In genomic region chr4:135246866-135247756, GRCm38 (mm10) we compare ENCODE assay signal across 8 mouse cellular contexts. TPM values are rescaled to one million over a fixed set of nuclear protein-coding genes. Genes with fewer than 3 reads are reported as not detected.
DNase-seq lines count a peak whose midpoint lies in the region; ATAC-seq and TF ChIP-seq lines count a peak whose summit lies in the region.
"Had no signal": no experiment of that assay in that cellular context is flagged by ENCODE, and none has a peak within 500 bp of the region (broad histone marks: within the 10 kb centered on the region; RNA-seq: fewer than 3 reads in every experiment).

No protein-coding gene starts in this region.

- H3K4me2 ChIP-seq in heart, embryonic 14.5 days (ENCODE audit: low read length), result no peak overlapping the region
- no peak overlapping the region for H3K4me2 ChIP-seq in midbrain, embryonic 13.5 days (replicated peaks)
- peak overlapping the region; percentile 17; the same call in 1 of the 2 replicates for H3K4me2 ChIP-seq in limb, embryonic 12.5 days
- H3K4me2 ChIP-seq in stomach, postnatal 0 days (replicated peaks; ENCODE audit: low read depth), result no peak overlapping the region
- H3K4me2 ChIP-seq: embryonic facial prominence, embryonic 12.5 days had no signal

- 64% methylated on average over 23 of the region's 23 CpGs for WGBS in heart, embryonic 14.5 days
- 60% methylated on average over 23 of the region's 23 CpGs for WGBS in midbrain, embryonic 13.5 days
- 72% methylated on average over 23 of the region's 23 CpGs for WGBS in midbrain, embryonic 10.5 days
- WGBS in limb, embryonic 12.5 days, result 63% methylated on average over 23 of the region's 23 CpGs
- WGBS in stomach, postnatal 0 days, result 77% methylated on average over 23 of the region's 23 CpGs

- no peak for TF ChIP-seq CTCF in stomach, postnatal 0 days (IDR thresholded peaks at IDR 0.05; ENCODE audit: low read depth)

- peaks cover 20 to 66% of the 10 kb centered on the region in 2 experiments for H3K4me1 ChIP-seq in heart, embryonic 14.5 days (ENCODE audit: control insufficient read depth in 2 of 2, insufficient read depth in 2 of 2, low read length in 2 of 2)
- peaks cover 42% of the 10 kb centered on the region for H3K4me1 ChIP-seq in midbrain, embryonic 13.5 days (replicated peaks)
- peaks cover 30% of the 10 kb centered on the region for H3K4me1 ChIP-seq in midbrain, embryonic 10.5 days
- peaks cover 33% of the 10 kb centered on the region for H3K4me1 ChIP-seq in limb, embryonic 12.5 days (replicated peaks)
- no peaks in the 10 kb centered on the region for H3K4me1 ChIP-seq in stomach, postnatal 0 days (replicated peaks; ENCODE audit: control insufficient read depth, insufficient read depth)

- peak overlapping the region; percentile 36 to 58; a peak in 2 of 4 replicates for H3K27ac ChIP-seq in heart, embryonic 14.5 days (replicated peaks in 1 of 2; ENCODE audit: control insufficient read depth in 1 of 2, insufficient read depth in 1 of 2, low read depth in 2 of 2, low read length in 2 of 2)
- peak overlapping the region; percentile 53; the same call in 1 of the 2 replicates for H3K27ac ChIP-seq in midbrain, embryonic 13.5 days
- no peak overlapping the region for H3K27ac ChIP-seq in midbrain, embryonic 10.5 days (replicated peaks)
- H3K27ac ChIP-seq in limb, embryonic 12.5 days, result peak overlapping the region; percentile 42; the same call in 1 of the 2 replicates
- H3K27ac ChIP-seq in stomach, postnatal 0 days (replicated peaks), result 0 out of 2 replicates have a peak overlapping the region, but pooled peaks have one; percentile 18

- intact Hi-C loops in heart, postnatal 25 days (cut with DNase I), result no loop called here

- no peak for DNase-seq in heart, postnatal 25 days (ENCODE audit: low spot score)
- no peak for DNase-seq in midbrain, embryonic 10.5 days (ENCODE audit: low spot score)
- no peak for DNase-seq in stomach, postnatal 0 days (ENCODE audit: low spot score)
- DNase-seq in adrenal gland, adult (ENCODE audit: inconsistent age in 2 of 2, low spot score in 1 of 2), result no peak

- peaks cover 5% of the 10 kb centered on the region; the same call in 1 of the 2 replicates for H3K36me3 ChIP-seq in heart, embryonic 14.5 days (ENCODE audit: control insufficient read depth, insufficient read depth, low read length)
- H3K36me3 ChIP-seq in midbrain, embryonic 13.5 days, result 0 out of 2 replicates have a peak, but pooled peaks cover 3% of the 10 kb centered on the region
- H3K36me3 ChIP-seq in midbrain, embryonic 10.5 days, result peaks cover 24% of the 10 kb centered on the region
- H3K36me3 ChIP-seq in limb, embryonic 12.5 days, result peaks cover 8% of the 10 kb centered on the region
- H3K36me3 ChIP-seq in stomach, postnatal 0 days (ENCODE audit: control insufficient read depth, insufficient read depth, low read length), result no peaks in the 10 kb centered on the region

- no peak overlapping the region for H3K4me3 ChIP-seq in heart, embryonic 14.5 days (ENCODE audit: control insufficient read depth in 1 of 2, insufficient read depth in 1 of 2, low read depth in 1 of 2, low read length in 2 of 2)
- H3K4me3 ChIP-seq in midbrain, embryonic 13.5 days (replicated peaks), result no peak overlapping the region
- H3K4me3 ChIP-seq in midbrain, embryonic 10.5 days, result no peak overlapping the region
- H3K4me3 ChIP-seq in limb, embryonic 12.5 days (replicated peaks), result no peak overlapping the region
- no peak overlapping the region for H3K4me3 ChIP-seq in stomach, postnatal 0 days (ENCODE audit: low read depth, low read length)
- H3K4me3 ChIP-seq: embryonic facial prominence, embryonic 12.5 days had no signal

- no peak for ATAC-seq in heart, embryonic 14.5 days (ENCODE audit: insufficient number of reproducible peaks, insufficient read depth, low FRiP score, low read depth)
- ATAC-seq in midbrain, embryonic 13.5 days, result no peak
- no peak for ATAC-seq in limb, embryonic 12.5 days (ENCODE audit: insufficient number of reproducible peaks, insufficient read depth, low FRiP score, low TSS enrichment, low read depth)
- ATAC-seq in stomach, postnatal 0 days (ENCODE audit: low FRiP score, low TSS enrichment), result no peak

- no peaks in the 10 kb centered on the region for H3K9me3 ChIP-seq in heart, embryonic 14.5 days (ENCODE audit: control insufficient read depth, low read length)
- H3K9me3 ChIP-seq in midbrain, embryonic 13.5 days, result no peaks in the 10 kb centered on the region
- no peaks in the 10 kb centered on the region; the same call in 1 of the 2 replicates for H3K9me3 ChIP-seq in midbrain, embryonic 10.5 days (replicated peaks)
- 0 out of 2 replicates have a peak, but pooled peaks cover 7% of the 10 kb centered on the region for H3K9me3 ChIP-seq in limb, embryonic 12.5 days
- no peaks in the 10 kb centered on the region for H3K9me3 ChIP-seq in stomach, postnatal 0 days (ENCODE audit: control insufficient read depth, low read length)

- no peak for TF ChIP-seq EP300 in stomach, postnatal 0 days (optimal IDR thresholded peaks at IDR 0.05)

- H3K27me3 ChIP-seq in heart, embryonic 14.5 days (ENCODE audit: control insufficient read depth, insufficient read depth, low read length), result no peaks in the 10 kb centered on the region
- no peaks in the 10 kb centered on the region for H3K27me3 ChIP-seq in midbrain, embryonic 13.5 days
- H3K27me3 ChIP-seq in midbrain, embryonic 10.5 days (ENCODE audit: low read depth, poor library complexity, severe bottlenecking), result no peaks in the 10 kb centered on the region
- H3K27me3 ChIP-seq in limb, embryonic 12.5 days, result no peaks in the 10 kb centered on the region
- H3K27me3 ChIP-seq in stomach, postnatal 0 days (ENCODE audit: control insufficient read depth, insufficient read depth, low read length), result no peaks in the 10 kb centered on the region
- H3K27me3 ChIP-seq: embryonic facial prominence, embryonic 12.5 days had no signal

- H3K9ac ChIP-seq in heart, embryonic 14.5 days (ENCODE audit: low read length), result 0 out of 2 replicates have a peak overlapping the region, but pooled peaks have one; percentile 31
- H3K9ac ChIP-seq in midbrain, embryonic 13.5 days (replicated peaks), result no peak overlapping the region
- no peak overlapping the region; the same call in 1 of the 2 replicates for H3K9ac ChIP-seq in limb, embryonic 12.5 days (replicated peaks)
- no peak overlapping the region for H3K9ac ChIP-seq in stomach, postnatal 0 days (ENCODE audit: low read length)
- H3K9ac ChIP-seq: embryonic facial prominence, embryonic 12.5 days had no signal

RNA-seq across cellular contexts. Expression of gene Clic4, which starts 25.5 kb away (rescaled TPM):
- polyA plus RNA-seq in heart, embryonic 14.5 days (2014; fragmentation: Nextera tagmentation; extraction: Ambion mirVana), result 181 and 194 TPM in 2 replicates
- total RNA-seq in heart, postnatal 25 days (2021), result 100 to 1,000 TPM; 249 to 269 TPM
- 95.1 and 108 TPM in 2 replicates for polyA plus RNA-seq in midbrain, embryonic 13.5 days (2015; fragmentation: Nextera tagmentation; extraction: Ambion mirVana)
- 224 and 229 TPM in 2 replicates for polyA plus RNA-seq in midbrain, embryonic 10.5 days (2016; fragmentation: Nextera tagmentation; extraction: Ambion mirVana)
- polyA plus RNA-seq in limb, embryonic 12.5 days (2016; fragmentation: Nextera tagmentation; extraction: Ambion mirVana), result 191 and 199 TPM in 2 replicates
- polyA plus RNA-seq in stomach, postnatal 0 days (2015; fragmentation: Nextera tagmentation; extraction: Ambion mirVana), result 69.2 and 73.6 TPM in 2 replicates
